Mouse (Mus musculus) mouse embryonic stem cell (cell line): ENCODE data around the gene Nxpe5.

Experiments
- in situ Hi-C, 2 experiments: fragments of 300-500 bp; cut with MboI; formaldehyde crosslinking; loops; 1 replicate in 1 of 2; 3 replicates in 1 of 2; pipeline ENCODE4 v1.14.3; 2019 to 2020; ENCODE audit warnings: low sequenced_read_pairs in 2 of 2, low pct_unique_long_range_greater_than_20kb in 1 of 2, mixed read lengths in 1 of 2; ENCODE audit not compliant: unreplicated experiment in 1 of 2

Gene Nxpe5

GRCm38 (mm10) chr5:138225700-138226099 is at the start of gene Nxpe5:
TSS of gene Nxpe5 (plus strand) at chr5:138225898.
- in situ Hi-C loops = no loop called here

GRCm38 (mm10) chr5:138186950-138187638 is 38.6 kb upstream of the Nxpe5 start, which contains the start of the genes Taf6 and Cnpy4:
TSS of gene Taf6 (minus strand) at chr5:138187451.
TSS of gene Cnpy4 (plus strand) at chr5:138187485.
- in situ Hi-C loops = no loop called here

GRCm38 (mm10) chr5:138187661-138188306 is 37.9 kb upstream of the Nxpe5 start:
- in situ Hi-C loops = no loop called here

- in situ Hi-C loops = no loop called here
These were observed 31.6 kb upstream of the Nxpe5 start, which contains the start of gene Mblac1 for GRCm38 (mm10) chr5:138193771-138194727. TSS of gene Mblac1 (plus strand) at chr5:138194314.

- in situ Hi-C loops = no loop called here
These were observed 30.8 kb upstream of the Nxpe5 start for GRCm38 (mm10) chr5:138194755-138195345.

GRCm38 (mm10) chr5:138195463-138195862 is 30.2 kb upstream of the Nxpe5 start:
- in situ Hi-C loops = no loop called here

- in situ Hi-C loops = no loop called here
These were observed 26.1 kb upstream of the Nxpe5 start for GRCm38 (mm10) chr5:138199576-138199975.

GRCm38 (mm10) chr5:138202086-138202485 is 23.6 kb upstream of the Nxpe5 start:
- in situ Hi-C loops = loop anchor here (5.0 to 25.0 kb wide), 2 partner anchors 50 to 390 kb away; no protein-coding TSS in a partner anchor

GRCm38 (mm10) chr5:138207253-138207652 is 18.4 kb upstream of the Nxpe5 start:
- in situ Hi-C loops = loop anchor here in 1 of 2 experiments (5.0 to 25.0 kb wide), 2 partner anchors 45 to 395 kb away; no protein-coding TSS in a partner anchor

- in situ Hi-C loops = loop anchor here in 1 of 2 experiments (5.0 to 25.0 kb wide), 2 partner anchors 44 to 396 kb away; no protein-coding TSS in a partner anchor
These were observed 17.8 kb upstream of the Nxpe5 start for GRCm38 (mm10) chr5:138207873-138208272.

- in situ Hi-C loops = loop anchor here in 1 of 2 experiments (25.0 kb wide), 1 partner anchor 404 kb away; no protein-coding TSS in a partner anchor
These were observed 9.1 kb upstream of the Nxpe5 start for GRCm38 (mm10) chr5:138216632-138217031.

GRCm38 (mm10) chr5:138219864-138220263 is 5.8 kb upstream of the Nxpe5 start:
- in situ Hi-C loops = loop anchor here in 1 of 2 experiments (25.0 kb wide), 1 partner anchor 408 kb away; no protein-coding TSS in a partner anchor

- in situ Hi-C loops = loop anchor here in 1 of 2 experiments (25.0 kb wide), 1 partner anchor 410 kb away; no protein-coding TSS in a partner anchor
These were observed 3.6 kb upstream of the Nxpe5 start for GRCm38 (mm10) chr5:138222111-138222510.

- in situ Hi-C loops = loop anchor here in 1 of 2 experiments (25.0 kb wide), 1 partner anchor 411 kb away; no protein-coding TSS in a partner anchor
These were observed 2.4 kb upstream of the Nxpe5 start for GRCm38 (mm10) chr5:138223287-138223686.

- in situ Hi-C loops = no loop called here
These were observed 793 bp downstream of the Nxpe5 start for GRCm38 (mm10) chr5:138226491-138226890.

GRCm38 (mm10) chr5:138227367-138227766 is 1.7 kb downstream of the Nxpe5 start:
- in situ Hi-C loops = no loop called here

GRCm38 (mm10) chr5:138228026-138228425 is 2.3 kb downstream of the Nxpe5 start:
- in situ Hi-C loops = no loop called here

GRCm38 (mm10) chr5:138229511-138229910 is 3.8 kb downstream of the Nxpe5 start:
- in situ Hi-C loops = no loop called here
